Mouse (Mus musculus) midbrain, embryonic 10.5 days (tissue): Measurements from ENCODE around the gene Rufy2. TPM values are rescaled to one million over a fixed set of nuclear protein-coding genes. Genes with fewer than 3 reads are reported as not detected.

Experiments
- DNase-seq: peaks from one replicate; pipeline ENCODE4 v3.0.0-alpha.2; 2017; ENCODE audit warnings: low spot score
- H3K27ac ChIP-seq: fragments of 300-500 bp; sonication (generic); replicated peaks from 2 replicates; pipeline ENCODE4 v1.5.1; 2016; ENCODE audit warnings: mild to moderate bottlenecking
- H3K27me3 ChIP-seq: fragments of 300-500 bp; sonication (generic); 2 replicates; pipeline ENCODE4 v1.6.1; 2016; ENCODE audit warnings: low read depth, mild to moderate bottlenecking; ENCODE audit not compliant: poor library complexity, severe bottlenecking
- H3K36me3 ChIP-seq: fragments of 300-500 bp; sonication (generic); 2 replicates; pipeline ENCODE4 v1.6.1; 2016; ENCODE audit warnings: mild to moderate bottlenecking, moderate library complexity
- H3K4me1 ChIP-seq: fragments of 300-500 bp; sonication (generic); 2 replicates; pipeline ENCODE4 v1.6.1; 2016
- H3K4me3 ChIP-seq: fragments of 300-500 bp; sonication (generic); 2 replicates; pipeline ENCODE4 v1.5.1; 2016; ENCODE audit warnings: mild to moderate bottlenecking, moderate library complexity
- H3K9me3 ChIP-seq: fragments of 300-500 bp; sonication (generic); replicated peaks from 2 replicates; pipeline ENCODE4 v1.6.1; 2016; ENCODE audit warnings: mild to moderate bottlenecking
- WGBS: fragments of 180-500 bp; shearing (Covaris S2); methylation state at CpG from one replicate; pipeline ENCODE4 v1.1.7; 2016; 5-methylcytosine and 5-hydroxymethylcytosine counted together
- polyA plus RNA-seq: library from polyadenylated mRNA; unstranded; fragments of >200 nt; fragmentation: Nextera tagmentation; extraction: Ambion mirVana; gene quantifications from 2 replicates; pipeline ENCODE4 v1.2.1, GENCODE M21; 2016

The Rufy2 gene
- polyA plus RNA-seq, 1 experiment from 2014 or later = 25.3 TPM

GRCm38 (mm10) chr10:63060406-63060805 is 80.4 kb downstream of the Rufy2 start:
- Histone ChIP-seq H3K27me3 (no peaks in the 10 kb centered on the region), H3K9me3 (no peaks in the 10 kb centered on the region), H3K4me3 (no peak overlapping the region), H3K27ac (no peak overlapping the region), H3K36me3 (no peaks in the 10 kb centered on the region), H3K4me1 (peaks cover 17% of the 10 kb centered on the region)
- no peak for DNase-seq
- 77% methylated on average over 11 of the region's 11 CpGs for WGBS

GRCm38 (mm10) chr10:63061266-63061665 is 81.2 kb downstream of the Rufy2 start:
- no peak overlapping the region for H3K27ac ChIP-seq
- peaks cover 17% of the 10 kb centered on the region for H3K4me1 ChIP-seq
- no peak for DNase-seq
- no peaks in the 10 kb centered on the region for H3K27me3 ChIP-seq
- H3K36me3 ChIP-seq = no peaks in the 10 kb centered on the region
- no peak overlapping the region for H3K4me3 ChIP-seq
- no peaks in the 10 kb centered on the region for H3K9me3 ChIP-seq
- WGBS = 79% methylated on average over 12 of the region's 12 CpGs

- no peak for DNase-seq
- Histone ChIP-seq H3K9me3 (no peaks in the 10 kb centered on the region), H3K4me1 (peaks cover 6% of the 10 kb centered on the region), H3K36me3 (no peaks in the 10 kb centered on the region), H3K27ac (no peak overlapping the region), H3K27me3 (no peaks in the 10 kb centered on the region), H3K4me3 (no peak overlapping the region)
- WGBS = 96% methylated on average over 5 of the region's 5 CpGs
Measured at GRCm38 (mm10) chr10:63062696-63063095, 82.7 kb downstream of the Rufy2 start.

GRCm38 (mm10) chr10:63063365-63063764 is 83.3 kb downstream of the Rufy2 start:
- Histone ChIP-seq H3K4me3 (no peak overlapping the region), H3K36me3 (no peaks in the 10 kb centered on the region), H3K27me3 (no peaks in the 10 kb centered on the region), H3K4me1 (peaks cover 5% of the 10 kb centered on the region), H3K27ac (0 out of 2 replicates have a peak overlapping the region, but pooled peaks have one; percentile 13), H3K9me3 (no peaks in the 10 kb centered on the region)
- WGBS = 78% methylated on average over 7 of the region's 7 CpGs
- DNase-seq = no peak

- 84% methylated on average over 9 of the region's 9 CpGs for WGBS
- H3K36me3 ChIP-seq = no peaks in the 10 kb centered on the region
- DNase-seq = no peak
- peaks cover 5% of the 10 kb centered on the region for H3K4me1 ChIP-seq
- H3K9me3 ChIP-seq = no peaks in the 10 kb centered on the region
- no peak overlapping the region for H3K27ac ChIP-seq
- no peak overlapping the region for H3K4me3 ChIP-seq
- no peaks in the 10 kb centered on the region for H3K27me3 ChIP-seq
Measured at GRCm38 (mm10) chr10:63064516-63064915, 84.5 kb downstream of the Rufy2 start.

- DNase-seq = no peak
- Histone ChIP-seq H3K9me3 (no peaks in the 10 kb centered on the region), H3K4me3 (no peak overlapping the region), H3K4me1 (peaks cover 5% of the 10 kb centered on the region), H3K27ac (no peak overlapping the region), H3K27me3 (no peaks in the 10 kb centered on the region), H3K36me3 (no peaks in the 10 kb centered on the region)
- 68% methylated on average over 8 of the region's 8 CpGs for WGBS
Measured at GRCm38 (mm10) chr10:63065561-63065960, 85.5 kb downstream of the Rufy2 start.

- DNase-seq = peak; percentile 82
- Histone ChIP-seq H3K27me3 (no peaks in the 10 kb centered on the region), H3K9me3 (no peaks in the 10 kb centered on the region), H3K4me1 (peaks cover 5% of the 10 kb centered on the region), H3K36me3 (no peaks in the 10 kb centered on the region), H3K4me3 (no peak overlapping the region), H3K27ac (no peak overlapping the region)
- WGBS = 6% methylated on average over 5 of the region's 5 CpGs
Measured at GRCm38 (mm10) chr10:63065988-63066387, 86.0 kb downstream of the Rufy2 start.

Other genes starting within 250 kb of the Rufy2 start
- 156 TPM in 2 replicates for gene Ccar1, start 187.9 kb upstream of the Rufy2 start, polyA plus RNA-seq
- gene Tet1, start 71.2 kb upstream of the Rufy2 start, polyA plus RNA-seq = 24.8 and 31.3 TPM in 2 replicates
- gene Slc25a16, start 59.6 kb upstream of the Rufy2 start, polyA plus RNA-seq = 8.5 and 9.4 TPM in 2 replicates
- 28.7 and 31.9 TPM in 2 replicates for gene Dna2, start 33.2 kb upstream of the Rufy2 start, polyA plus RNA-seq
- 215 and 228 TPM in 2 replicates for gene Hnrnph3, start 44.0 kb downstream of the Rufy2 start, polyA plus RNA-seq
- 0.89 and 1.1 TPM in 2 replicates for gene Pbld2, start 44.1 kb downstream of the Rufy2 start, polyA plus RNA-seq
- gene Pbld1, start 79.9 kb downstream of the Rufy2 start, polyA plus RNA-seq = 1.3 and 1.5 TPM in 2 replicates
- 0.25 and 1.1 TPM in 2 replicates for gene Atoh7, start 119.4 kb downstream of the Rufy2 start, polyA plus RNA-seq
- 0.15 and 0.22 TPM in 2 replicates for gene Mypn, start 223.7 kb downstream of the Rufy2 start, polyA plus RNA-seq